Mouse (Mus musculus): ENCODE measurements around the gene Kdm4c. TPM values are rescaled to one million over a fixed set of nuclear protein-coding genes. Genes with fewer than 3 reads are reported as not detected.
A peak's percentile ranks its signal among the peaks of the same experiment; 100 is the strongest.

Gene Kdm4c
- polyA plus RNA-seq, 1 experiment, result 3.2 TPM

- peak; percentile 11; the same call in 1 of the 2 replicates for TF ChIP-seq POLR2A (IDR thresholded peaks at IDR 0.05; ENCODE audit: borderline replicate concordance, extremely low read depth, low read depth, low read length)
- TF ChIP-seq CTCF (IDR thresholded peaks at IDR 0.05; ENCODE audit: insufficient read depth, low read length), result no peak
- WGBS, result 1% methylated on average over 46 of the region's 46 CpGs
- DNase-seq, result no peak
- H3K4me1 ChIP-seq (ENCODE audit: control insufficient read depth, insufficient read depth, low read length), result peaks cover 7% of the 10 kb centered on the region
- peak overlapping the region; percentile 77 for H3K4me3 ChIP-seq (replicated peaks; ENCODE audit: extremely low read depth, low read depth, low read length)
Observed at GRCm38 (mm10) chr4:74252245-74253105, 10.2 kb downstream of the Kdm4c start.

DNA sequence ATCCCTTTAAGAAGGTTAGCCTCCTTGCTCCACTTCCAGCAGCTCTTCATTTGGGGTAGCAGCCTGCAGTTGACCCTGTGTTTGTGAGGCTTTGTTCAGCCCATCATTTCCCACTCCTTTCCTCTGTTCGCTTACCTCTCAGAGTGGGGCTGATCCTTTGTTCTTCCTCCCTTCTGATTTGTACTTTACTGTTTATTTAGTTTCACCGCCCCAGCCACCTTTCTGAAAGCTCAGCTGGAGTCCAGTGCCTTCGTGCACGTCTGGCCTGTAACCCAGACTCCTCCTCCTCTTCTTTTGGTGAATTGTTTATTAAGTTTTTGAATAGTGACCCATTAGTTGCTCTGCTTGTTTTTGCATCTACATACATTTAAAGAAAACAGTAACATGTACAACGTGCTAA, 15.6 kb downstream of the Kdm4c start:
- H3K4me1 ChIP-seq (ENCODE audit: control insufficient read depth, insufficient read depth, low read length), result peaks cover 9% of the 10 kb centered on the region
- DNase-seq, result no peak
- TF ChIP-seq CTCF (IDR thresholded peaks at IDR 0.05; ENCODE audit: insufficient read depth, low read length), result no peak
- TF ChIP-seq POLR2A (IDR thresholded peaks at IDR 0.05; ENCODE audit: borderline replicate concordance, extremely low read depth, low read depth, low read length), result no peak
- WGBS, result 26% methylated on average over 5 of the region's 5 CpGs
- H3K4me3 ChIP-seq (replicated peaks; ENCODE audit: extremely low read depth, low read depth, low read length), result no peak overlapping the region

DNA sequence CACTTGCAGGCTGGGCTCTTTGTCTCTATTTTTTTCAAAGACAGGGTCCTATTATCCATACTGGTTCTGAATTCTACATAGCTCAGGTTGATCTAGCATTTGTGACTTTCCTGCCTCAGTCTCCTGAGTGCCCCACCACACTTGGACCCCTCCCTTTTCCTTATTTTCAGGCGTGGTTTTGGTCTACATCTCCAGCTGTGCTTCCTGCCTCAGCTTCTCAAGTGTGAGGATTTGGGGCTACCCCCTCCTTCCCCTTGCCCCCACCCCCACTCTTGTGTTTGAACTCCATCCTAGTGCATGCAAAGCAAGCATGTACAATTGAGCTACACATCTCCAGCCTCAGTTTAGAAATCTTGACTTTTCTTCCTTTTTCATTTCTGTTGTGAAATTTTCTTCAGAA, 16.2 kb downstream of the Kdm4c start:
- WGBS, result 32% methylated on average over 1 of the region's 1 CpGs
- no peak for TF ChIP-seq CTCF (IDR thresholded peaks at IDR 0.05; ENCODE audit: insufficient read depth, low read length)
- no peak for TF ChIP-seq POLR2A (IDR thresholded peaks at IDR 0.05; ENCODE audit: borderline replicate concordance, extremely low read depth, low read depth, low read length)
- Histone ChIP-seq H3K4me1 (ENCODE audit: control insufficient read depth, insufficient read depth, low read length) (peaks cover 7% of the 10 kb centered on the region), H3K4me3 (replicated peaks; ENCODE audit: extremely low read depth, low read depth, low read length) (no peak overlapping the region)
- DNase-seq, result no peak

DNA sequence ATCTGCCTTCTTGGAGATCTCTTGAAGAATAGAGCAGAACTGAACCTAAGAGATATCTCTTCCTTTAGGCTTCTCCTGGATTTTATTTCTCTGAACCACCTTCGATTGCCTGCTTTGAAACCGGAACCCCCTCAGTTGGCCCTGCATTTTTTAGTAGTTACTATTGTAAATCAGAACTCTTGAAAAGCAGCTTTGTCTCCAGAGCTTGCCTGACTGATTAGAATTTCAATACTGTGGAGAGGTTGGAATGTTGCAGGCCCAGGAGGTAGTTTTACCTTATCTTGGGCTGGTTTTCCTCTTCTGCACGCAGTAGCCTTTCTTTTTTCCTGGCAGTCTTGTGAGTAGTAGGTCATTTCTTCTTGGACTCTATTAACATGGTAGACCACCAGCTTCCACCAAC, 17.0 kb downstream of the Kdm4c start:
- no peak overlapping the region for H3K4me3 ChIP-seq (replicated peaks; ENCODE audit: extremely low read depth, low read depth, low read length)
- 58% methylated on average over 3 of the region's 3 CpGs for WGBS
- peaks cover 5% of the 10 kb centered on the region for H3K4me1 ChIP-seq (ENCODE audit: control insufficient read depth, insufficient read depth, low read length)
- TF ChIP-seq POLR2A (IDR thresholded peaks at IDR 0.05; ENCODE audit: borderline replicate concordance, extremely low read depth, low read depth, low read length) (no peak), CTCF (IDR thresholded peaks at IDR 0.05; ENCODE audit: insufficient read depth, low read length) (no peak)
- DNase-seq, result no peak

DNA sequence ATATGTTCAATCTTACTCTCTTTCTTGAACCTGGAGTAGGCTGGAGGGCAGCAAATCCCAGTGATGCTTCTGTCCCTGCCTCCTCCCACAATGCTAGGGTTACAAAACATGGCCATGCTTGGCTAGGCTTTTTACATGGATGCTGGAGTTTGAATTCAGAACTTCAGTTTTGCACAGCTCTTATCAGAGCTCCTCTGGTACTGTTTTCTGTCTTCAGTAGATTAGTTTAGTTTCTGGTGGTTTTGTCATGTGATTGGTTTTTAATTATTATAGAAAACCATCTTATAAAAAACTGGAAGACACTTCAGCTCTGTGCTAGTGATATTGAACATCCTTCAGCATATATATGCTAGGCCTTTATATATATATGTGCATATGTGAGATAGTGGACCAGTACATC, 19.6 kb downstream of the Kdm4c start:
- H3K4me3 ChIP-seq (replicated peaks; ENCODE audit: extremely low read depth, low read depth, low read length), result no peak overlapping the region
- TF ChIP-seq POLR2A (IDR thresholded peaks at IDR 0.05; ENCODE audit: borderline replicate concordance, extremely low read depth, low read depth, low read length) (no peak), CTCF (IDR thresholded peaks at IDR 0.05; ENCODE audit: insufficient read depth, low read length) (no peak)
- peaks cover 5% of the 10 kb centered on the region for H3K4me1 ChIP-seq (ENCODE audit: control insufficient read depth, insufficient read depth, low read length)
- no peak for DNase-seq

GRCm38 (mm10) chr4:74264428-74264955, 22.2 kb downstream of the Kdm4c start:
- 93% methylated on average over 5 of the region's 5 CpGs for WGBS

DNA sequence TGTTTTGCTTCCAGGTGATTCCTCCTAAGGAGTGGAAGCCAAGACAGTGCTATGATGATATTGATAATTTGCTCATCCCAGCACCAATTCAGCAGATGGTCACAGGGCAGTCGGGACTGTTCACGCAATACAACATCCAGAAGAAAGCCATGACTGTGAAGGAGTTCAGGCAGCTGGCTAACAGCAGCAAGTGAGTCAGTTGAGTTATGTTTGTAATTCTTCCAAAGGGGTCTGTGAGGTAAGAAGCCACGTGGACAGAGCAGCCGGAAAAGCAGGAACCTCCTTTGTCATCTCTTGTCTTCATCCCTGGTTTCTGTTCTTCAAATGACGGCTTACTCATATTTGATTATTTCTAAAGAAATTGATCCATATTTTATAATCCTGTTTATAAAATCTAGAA, 28.9 kb downstream of the Kdm4c start:
- no peak for TF ChIP-seq POLR2A (IDR thresholded peaks at IDR 0.05; ENCODE audit: borderline replicate concordance, extremely low read depth, low read depth, low read length)
- no peak for TF ChIP-seq CTCF (IDR thresholded peaks at IDR 0.05; ENCODE audit: insufficient read depth, low read length)
- no peak for DNase-seq
- 80% methylated on average over 5 of the region's 5 CpGs for WGBS
- Histone ChIP-seq H3K4me1 (ENCODE audit: control insufficient read depth, insufficient read depth, low read length) (no peaks in the 10 kb centered on the region), H3K4me3 (replicated peaks; ENCODE audit: extremely low read depth, low read depth, low read length) (no peak overlapping the region)

More at GRCm38 (mm10) chr4:74264428-74264955, 22.2 kb downstream of the Kdm4c start:
- no peak for DNase-seq
- Histone ChIP-seq H3K4me1 (ENCODE audit: control insufficient read depth, insufficient read depth, low read length) (no peaks in the 10 kb centered on the region; the same call in 1 of the 2 replicates), H3K4me3 (replicated peaks; ENCODE audit: extremely low read depth, low read depth, low read length) (no peak overlapping the region)
- TF ChIP-seq CTCF (IDR thresholded peaks at IDR 0.05; ENCODE audit: insufficient read depth, low read length), result no peak
- TF ChIP-seq POLR2A (IDR thresholded peaks at IDR 0.05; ENCODE audit: borderline replicate concordance, extremely low read depth, low read depth, low read length), result no peak

DNA sequence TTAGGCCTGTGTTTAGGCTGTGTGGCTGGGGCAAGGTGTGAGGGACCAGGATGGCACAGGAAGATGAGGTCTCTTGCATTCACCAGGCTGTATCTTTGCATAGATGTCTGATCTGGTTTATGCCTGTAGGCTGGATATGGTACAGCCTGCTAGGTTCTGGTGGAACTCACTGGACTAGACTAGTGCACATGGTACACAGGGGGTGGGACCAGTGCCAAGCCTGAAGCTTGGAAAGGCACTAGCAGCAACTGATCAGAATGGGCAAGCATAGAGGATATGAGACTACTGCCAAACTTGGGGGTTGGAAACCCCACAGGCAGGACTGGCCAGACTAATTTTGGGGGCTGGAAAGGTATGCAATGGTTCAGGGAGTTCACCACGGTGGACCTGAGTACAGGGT, 35.2 kb downstream of the Kdm4c start:
- 89% methylated on average over 1 of the region's 1 CpGs for WGBS
- no peak for TF ChIP-seq CTCF (IDR thresholded peaks at IDR 0.05; ENCODE audit: insufficient read depth, low read length)
- TF ChIP-seq POLR2A (IDR thresholded peaks at IDR 0.05; ENCODE audit: borderline replicate concordance, extremely low read depth, low read depth, low read length), result no peak
- H3K4me1 ChIP-seq (ENCODE audit: control insufficient read depth, insufficient read depth, low read length), result no peaks in the 10 kb centered on the region
- DNase-seq, result no peak
- H3K4me3 ChIP-seq (replicated peaks; ENCODE audit: extremely low read depth, low read depth, low read length), result no peak overlapping the region

DNA sequence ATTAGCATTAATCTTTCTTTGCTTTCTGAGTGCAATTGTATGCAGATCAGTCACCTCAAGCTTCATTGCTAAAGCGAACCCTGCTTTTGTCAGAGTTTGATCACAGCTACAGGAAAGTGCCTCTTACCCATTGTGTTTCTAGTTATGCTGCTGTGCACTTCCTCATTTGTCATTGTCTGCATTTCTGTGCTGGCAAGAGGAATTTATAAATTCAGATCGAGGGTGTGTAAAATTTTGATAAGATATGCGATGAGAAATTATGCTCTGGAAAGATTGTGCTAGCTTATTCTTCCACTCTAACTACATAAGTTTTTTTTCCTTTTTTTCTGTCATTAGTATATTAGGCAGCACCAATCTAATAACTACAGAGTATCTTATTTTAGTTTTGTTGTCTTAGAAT, 37.9 kb downstream of the Kdm4c start:
- TF ChIP-seq CTCF (IDR thresholded peaks at IDR 0.05; ENCODE audit: insufficient read depth, low read length), result no peak
- TF ChIP-seq POLR2A (IDR thresholded peaks at IDR 0.05; ENCODE audit: borderline replicate concordance, extremely low read depth, low read depth, low read length), result no peak
- Histone ChIP-seq H3K4me3 (replicated peaks; ENCODE audit: extremely low read depth, low read depth, low read length) (no peak overlapping the region), H3K4me1 (ENCODE audit: control insufficient read depth, insufficient read depth, low read length) (no peaks in the 10 kb centered on the region)
- no peak for DNase-seq
- WGBS, result 39% methylated on average over 3 of the region's 3 CpGs

DNA sequence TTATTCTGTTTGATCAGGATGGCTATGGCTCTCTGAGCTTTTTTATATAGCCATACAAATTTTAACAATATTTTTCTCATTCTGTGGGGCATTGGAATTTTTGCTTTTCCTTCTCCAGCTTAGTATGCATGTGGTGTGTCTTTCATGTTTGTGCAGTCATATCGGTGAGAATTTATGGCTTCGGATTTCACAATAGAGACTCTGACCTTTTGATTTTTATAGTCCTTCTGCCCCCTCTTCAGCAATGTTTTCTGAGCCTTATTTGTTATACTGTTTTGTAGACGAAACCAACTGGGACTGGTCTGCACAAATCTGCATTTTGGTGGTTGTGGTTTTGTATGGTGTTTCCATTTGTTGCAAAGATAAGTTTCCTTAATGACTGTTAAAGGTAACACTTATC, 45.6 kb downstream of the Kdm4c start:
- no peaks in the 10 kb centered on the region for H3K4me1 ChIP-seq (ENCODE audit: control insufficient read depth, insufficient read depth, low read length)
- WGBS, result 89% methylated on average over 3 of the region's 3 CpGs
- DNase-seq, result no peak
- no peak for TF ChIP-seq POLR2A (IDR thresholded peaks at IDR 0.05; ENCODE audit: borderline replicate concordance, extremely low read depth, low read depth, low read length)
- TF ChIP-seq CTCF (IDR thresholded peaks at IDR 0.05; ENCODE audit: insufficient read depth, low read length), result no peak
- H3K4me3 ChIP-seq (replicated peaks; ENCODE audit: extremely low read depth, low read depth, low read length), result no peak overlapping the region
